Mouse (Mus musculus): ENCODE results near the gene Dedd2.

DNA sequence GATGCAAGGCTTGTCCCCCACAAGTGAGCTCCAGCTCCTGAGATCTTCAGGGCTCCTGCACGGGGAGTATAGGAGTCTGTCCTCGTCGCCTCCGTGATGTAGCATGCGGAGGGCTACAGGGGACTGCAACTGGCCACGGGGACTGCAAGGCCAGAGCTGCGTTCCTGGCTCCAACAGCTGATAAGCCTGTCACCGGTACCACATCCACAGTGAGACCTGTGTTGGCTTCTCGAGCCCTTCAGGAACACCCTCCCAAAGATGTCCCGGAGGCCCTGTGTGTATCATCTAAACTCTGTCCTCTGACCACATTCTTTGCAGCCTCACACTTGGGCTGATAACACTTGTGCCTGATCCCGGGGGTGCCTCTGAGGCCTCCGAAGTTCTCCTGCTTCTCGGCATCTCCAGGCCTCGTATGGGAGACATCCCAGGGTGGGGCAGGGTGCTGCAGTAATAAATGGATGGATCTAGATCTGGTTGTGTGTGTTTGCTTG lies 64.2 kb downstream of the Dedd2 start:
- TF ChIP-seq CTCF (conservative IDR thresholded peaks at IDR 0.05; ENCODE audit: low read length) (no peak), POU5F1 (IDR thresholded peaks at IDR 0.05; ENCODE audit: borderline replicate concordance, low read length) (no peak)
